Mouse (Mus musculus) limb, embryonic 14.5 days (tissue): Measurements from ENCODE around the gene Mon2. TPM values are rescaled to one million over a fixed set of nuclear protein-coding genes. Genes with fewer than 3 reads are reported as not detected.

ENCODE experiments used
- ATAC-seq: fragments of 200-750 bp; cut with Nextera tagmentation; 2 replicates; pipeline ENCODE4 v1.8.0; 2017; ENCODE audit warnings: low read depth, moderate number of reproducible peaks, moderate TSS enrichment; ENCODE audit not compliant: low FRiP score
- DNase-seq: peaks from one replicate; pipeline ENCODE4 v3.0.0-alpha.2; 2015; ENCODE audit warnings: low spot score
- H3K27ac ChIP-seq: fragments of 300-500 bp; sonication (generic); replicated peaks from 2 replicates; pipeline ENCODE4 v1.5.1; 2014; ENCODE audit warnings: low read depth, mild to moderate bottlenecking, low read length, moderate library complexity, mixed read lengths
- H3K27me3 ChIP-seq: fragments of 300-500 bp; sonication (generic); 2 replicates; pipeline ENCODE4 v1.6.1; 2014; ENCODE audit warnings: low read length, mixed read lengths; ENCODE audit not compliant: control insufficient read depth, insufficient read depth
- H3K36me3 ChIP-seq: fragments of 300-500 bp; sonication (generic); 2 replicates; pipeline ENCODE4 v1.6.1; 2014; ENCODE audit warnings: mild to moderate bottlenecking, low read length, moderate library complexity, mixed read lengths; ENCODE audit not compliant: control insufficient read depth, insufficient read depth
- H3K4me1 ChIP-seq: fragments of 300-500 bp; sonication (generic); 2 replicates; pipeline ENCODE4 v1.6.1; 2014; ENCODE audit warnings: antibody characterized with exemption, low read length, mixed read lengths; ENCODE audit not compliant: control insufficient read depth, insufficient read depth
- H3K4me2 ChIP-seq: fragments of 300-500 bp; sonication (generic); replicated peaks from 2 replicates; pipeline ENCODE4 v1.6.1; 2014; ENCODE audit warnings: low read depth, mild to moderate bottlenecking, low read length, moderate library complexity; ENCODE audit not compliant: severe bottlenecking
- H3K4me3 ChIP-seq: fragments of 300-500 bp; sonication (generic); replicated peaks from 2 replicates; pipeline ENCODE4 v1.5.1; 2014; ENCODE audit warnings: low read length
- H3K9ac ChIP-seq: fragments of 300-500 bp; sonication (generic); 2 replicates; pipeline ENCODE4 v1.6.1; 2014; ENCODE audit warnings: mild to moderate bottlenecking, low read depth, low read length, moderate library complexity; ENCODE audit not compliant: severe bottlenecking
- H3K9me3 ChIP-seq: fragments of 300-500 bp; sonication (generic); 2 replicates; pipeline ENCODE4 v1.6.1; 2016; ENCODE audit warnings: low read length; ENCODE audit not compliant: control insufficient read depth
- POLR2A ChIP-seq: fragments of 200-500 bp; IDR thresholded peaks from 2 replicates; pipeline ENCODE4 v1.8.0; 2012; ENCODE audit warnings: inconsistent platforms, mild to moderate bottlenecking, moderate library complexity, borderline replicate concordance; ENCODE audit not compliant: insufficient read depth, insufficient read length; ENCODE audit errors: extremely low read depth
- WGBS: fragments of 180-500 bp; shearing (Covaris S2); extraction: QIAGEN DNeasy Blood & Tissue Kit; methylation state at CpG from one replicate; pipeline ENCODE4 v1.1.7; 2014; 5-methylcytosine and 5-hydroxymethylcytosine counted together
- polyA plus RNA-seq, 2 experiments: library from polyadenylated mRNA; depleted of rRNA in 1 of 2; stranded (reverse) in 1 of 2; unstranded in 1 of 2; fragments of >200 nt; fragmentation: Nextera tagmentation in 1 of 2; extraction: Ambion mirVana in 1 of 2; gene quantifications; 2 replicates each; pipeline versions ENCODE4 v1.2.1 to v1.2.3; 2012 to 2014

The Mon2 gene
- polyA plus RNA-seq, 2 experiments = 46.3 to 83.3 TPM

- no peak overlapping the region for H3K9ac ChIP-seq
- peak; percentile 44; the same call in 1 of the 2 replicates for ATAC-seq
- no peak for DNase-seq
- H3K4me1 ChIP-seq = no peaks in the 10 kb centered on the region
- no peaks in the 10 kb centered on the region for H3K27me3 ChIP-seq
- 0 out of 2 replicates have a peak overlapping the region, but pooled peaks have one; percentile 14 for H3K27ac ChIP-seq
- no peaks in the 10 kb centered on the region for H3K9me3 ChIP-seq
- TF ChIP-seq POLR2A = no peak
- no peak overlapping the region for H3K4me3 ChIP-seq
- H3K4me2 ChIP-seq = no peak overlapping the region
- 77% methylated on average over 15 of the region's 15 CpGs for WGBS
- peaks cover 70% of the 10 kb centered on the region for H3K36me3 ChIP-seq
These were observed 71.6 kb downstream of the Mon2 start for GRCm38 (mm10) chr10:123004475-123005236.

GRCm38 (mm10) chr10:123001985-123002384 lies 74.3 kb downstream of the Mon2 start:
- Histone ChIP-seq H3K4me3 (no peak overlapping the region), H3K27ac (no peak overlapping the region), H3K27me3 (no peaks in the 10 kb centered on the region), H3K4me2 (no peak overlapping the region), H3K9ac (no peak overlapping the region), H3K9me3 (no peaks in the 10 kb centered on the region), H3K36me3 (peaks cover 74% of the 10 kb centered on the region), H3K4me1 (no peaks in the 10 kb centered on the region)
- WGBS = 70% methylated on average over 1 of the region's 1 CpGs
- ATAC-seq (no peak), DNase-seq (no peak)
- TF ChIP-seq POLR2A = no peak

- Histone ChIP-seq H3K4me2 (no peak overlapping the region), H3K4me3 (no peak overlapping the region), H3K9me3 (no peaks in the 10 kb centered on the region), H3K9ac (no peak overlapping the region), H3K27ac (no peak overlapping the region), H3K27me3 (no peaks in the 10 kb centered on the region), H3K36me3 (peaks cover 77% of the 10 kb centered on the region), H3K4me1 (no peaks in the 10 kb centered on the region)
- WGBS = 95% methylated on average over 3 of the region's 3 CpGs
- TF ChIP-seq POLR2A = no peak
- DNase-seq = no peak
- no peak for ATAC-seq
These were observed 74.9 kb downstream of the Mon2 start for GRCm38 (mm10) chr10:123001363-123001762.

GRCm38 (mm10) chr10:122999356-122999755 lies 76.9 kb downstream of the Mon2 start:
- Histone ChIP-seq H3K4me2 (no peak overlapping the region), H3K36me3 (peaks cover 84% of the 10 kb centered on the region), H3K4me1 (no peaks in the 10 kb centered on the region), H3K27ac (no peak overlapping the region), H3K27me3 (no peaks in the 10 kb centered on the region), H3K4me3 (no peak overlapping the region), H3K9ac (no peak overlapping the region), H3K9me3 (no peaks in the 10 kb centered on the region)
- no peak for ATAC-seq
- no peak for TF ChIP-seq POLR2A
- no peak for DNase-seq
- WGBS = 92% methylated on average over 6 of the region's 6 CpGs

- WGBS = 98% methylated on average over 2 of the region's 2 CpGs
- H3K9ac ChIP-seq = no peak overlapping the region
- no peak overlapping the region for H3K4me2 ChIP-seq
- no peak overlapping the region for H3K27ac ChIP-seq
- DNase-seq (no peak), ATAC-seq (no peak)
- H3K36me3 ChIP-seq = peaks cover 78% of the 10 kb centered on the region
- no peak overlapping the region for H3K4me3 ChIP-seq
- H3K27me3 ChIP-seq = no peaks in the 10 kb centered on the region
- H3K4me1 ChIP-seq = no peaks in the 10 kb centered on the region
- no peak for TF ChIP-seq POLR2A
- H3K9me3 ChIP-seq = no peaks in the 10 kb centered on the region
These were observed 78.5 kb downstream of the Mon2 start for GRCm38 (mm10) chr10:122997852-122998251.
